Mouse (Mus musculus): ENCODE measurements around the gene Cdc20b. TPM values are rescaled to one million over a fixed set of nuclear protein-coding genes. Genes with fewer than 3 reads are reported as not detected.
A peak's percentile ranks its signal among the peaks of the same experiment; 100 is the strongest.
"Not testable (repeated sequence)": the region's sequence is repeated elsewhere in the genome, so short reads cannot be mapped to it uniquely, and the experiment has no call there.

The Cdc20b gene
- polyA plus RNA-seq, 1 experiment from 2014 or later = 0.51 TPM

DNA sequence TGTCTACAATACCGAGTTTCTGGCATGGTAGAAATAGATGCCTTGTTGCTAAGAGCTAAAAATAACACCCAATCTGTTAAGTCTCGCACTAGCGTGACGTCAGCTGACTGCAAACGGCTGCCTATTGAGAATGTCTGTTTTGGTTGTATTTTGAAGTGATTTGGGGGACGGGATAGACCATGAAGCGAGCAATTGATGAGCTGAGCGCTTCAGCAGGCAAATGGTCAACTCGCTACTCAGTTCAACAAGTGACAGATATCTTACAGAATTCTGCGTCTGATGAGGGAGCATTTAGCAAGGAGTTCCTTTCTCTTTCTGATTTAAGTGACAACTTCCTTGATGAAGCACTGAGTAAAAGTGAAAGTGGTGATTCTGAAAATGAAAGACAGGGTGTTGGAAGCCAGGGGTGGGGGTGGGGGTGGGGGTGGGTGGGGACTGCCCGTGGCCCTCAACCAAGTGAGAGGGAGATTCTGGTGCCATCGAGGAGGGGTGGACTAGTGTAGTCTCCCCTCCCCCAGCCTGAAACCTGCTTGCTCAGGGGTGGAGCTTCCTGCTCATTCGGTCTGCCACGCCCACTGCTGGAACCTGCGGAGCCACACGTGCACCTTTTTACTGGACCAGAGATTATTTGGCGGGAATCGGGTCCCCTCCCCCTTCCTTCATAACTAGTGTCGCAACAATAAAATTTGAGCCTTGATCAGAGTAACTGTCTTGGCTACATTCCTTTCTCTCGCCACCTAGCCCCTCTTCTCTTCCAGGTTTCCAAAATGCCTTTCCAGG lies 21.5 kb upstream of the Cdc20b start:
- not testable (repeated sequence) for H3K9me3 ChIP-seq (replicated peaks; ENCODE audit: control insufficient read depth, low read length, poor library complexity, severe bottlenecking); H3K36me3 ChIP-seq (ENCODE audit: control insufficient read depth, insufficient read depth, low read length); H3K9ac ChIP-seq (ENCODE audit: low read depth, low read length); H3K4me2 ChIP-seq (ENCODE audit: low read length); H3K4me1 ChIP-seq (ENCODE audit: control insufficient read depth, insufficient read depth, low read length); H3K27me3 ChIP-seq (ENCODE audit: control insufficient read depth, insufficient read depth, low read depth, low read length); ATAC-seq; H3K27ac ChIP-seq (ENCODE audit: low read length); H3K4me3 ChIP-seq (ENCODE audit: low read depth, low read length)
- WGBS = 57% methylated on average over 18 of the region's 20 CpGs

GRCm38 (mm10) chr13:113021521-113021920 lies 13.4 kb upstream of the Cdc20b start:
- H3K9me3 ChIP-seq (replicated peaks; ENCODE audit: control insufficient read depth, low read length, poor library complexity, severe bottlenecking) = no peaks in the 10 kb centered on the region
- H3K4me1 ChIP-seq (ENCODE audit: control insufficient read depth, insufficient read depth, low read length) = no peaks in the 10 kb centered on the region
- H3K27ac ChIP-seq (ENCODE audit: low read length) = no peak overlapping the region
- H3K36me3 ChIP-seq (ENCODE audit: control insufficient read depth, insufficient read depth, low read length) = no peaks in the 10 kb centered on the region
- no peak overlapping the region for H3K4me2 ChIP-seq (ENCODE audit: low read length)
- H3K4me3 ChIP-seq (ENCODE audit: low read depth, low read length) = no peak overlapping the region
- no peak overlapping the region for H3K9ac ChIP-seq (ENCODE audit: low read depth, low read length)
- no peaks in the 10 kb centered on the region for H3K27me3 ChIP-seq (ENCODE audit: control insufficient read depth, insufficient read depth, low read depth, low read length)
- 88% methylated on average over 2 of the region's 2 CpGs for WGBS
- ATAC-seq = no peak

- Histone ChIP-seq H3K36me3 (ENCODE audit: control insufficient read depth, insufficient read depth, low read length) (no peaks in the 10 kb centered on the region), H3K4me1 (ENCODE audit: control insufficient read depth, insufficient read depth, low read length) (no peaks in the 10 kb centered on the region), H3K27me3 (ENCODE audit: control insufficient read depth, insufficient read depth, low read depth, low read length) (no peaks in the 10 kb centered on the region), H3K9me3 (replicated peaks; ENCODE audit: control insufficient read depth, low read length, poor library complexity, severe bottlenecking) (no peaks in the 10 kb centered on the region), H3K4me2 (ENCODE audit: low read length) (no peak overlapping the region), H3K9ac (ENCODE audit: low read depth, low read length) (no peak overlapping the region), H3K27ac (ENCODE audit: low read length) (no peak overlapping the region), H3K4me3 (ENCODE audit: low read depth, low read length) (no peak overlapping the region)
- no peak for ATAC-seq
- 69% methylated on average over 8 of the region's 8 CpGs for WGBS
Observed at GRCm38 (mm10) chr13:113022467-113022866, 12.4 kb upstream of the Cdc20b start.

DNA sequence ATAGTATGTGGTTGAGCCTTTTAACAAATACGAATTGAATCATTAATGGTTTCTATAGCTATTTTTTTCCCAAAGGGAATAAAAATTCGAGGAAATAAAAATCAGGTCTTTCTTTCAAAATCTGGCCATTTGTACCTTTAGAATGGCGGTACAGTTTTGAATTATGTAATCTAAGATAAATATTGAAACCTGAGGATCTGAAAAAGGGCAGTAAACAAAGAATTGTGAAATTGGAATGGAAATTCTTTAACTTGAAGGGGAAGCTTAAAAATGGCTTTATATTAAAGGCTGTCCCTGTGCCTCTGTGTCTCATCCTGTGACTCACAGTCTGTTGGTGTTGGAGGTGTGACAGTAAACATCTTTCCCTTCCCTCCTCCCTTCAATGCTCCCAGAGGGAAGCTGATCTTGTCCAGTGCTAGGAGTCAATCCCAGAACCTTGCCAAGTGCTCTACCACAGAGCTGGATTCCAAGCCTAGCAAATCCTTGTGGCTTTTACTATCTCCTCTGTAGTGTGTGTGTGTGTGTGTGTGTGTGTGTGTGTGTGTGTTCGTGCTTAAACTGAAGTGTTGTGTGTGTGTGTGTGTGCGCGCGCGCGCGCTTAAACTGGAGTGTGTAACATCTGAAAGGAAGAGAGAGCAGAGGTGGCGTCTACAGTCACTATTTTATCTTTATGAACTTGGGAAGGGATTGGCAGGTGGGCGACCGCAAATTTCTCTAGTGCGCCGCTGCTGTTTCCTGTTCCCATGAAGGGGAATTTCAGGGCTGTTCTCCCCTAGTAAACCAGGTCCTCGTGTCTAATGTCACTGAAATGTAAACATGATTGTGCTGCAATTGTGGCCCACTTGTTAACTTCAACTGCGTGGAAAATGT lies 11.4 kb upstream of the Cdc20b start:
- Histone ChIP-seq H3K4me3 (ENCODE audit: low read depth, low read length) (no peak overlapping the region), H3K36me3 (ENCODE audit: control insufficient read depth, insufficient read depth, low read length) (no peaks in the 10 kb centered on the region), H3K27me3 (ENCODE audit: control insufficient read depth, insufficient read depth, low read depth, low read length) (no peaks in the 10 kb centered on the region), H3K4me2 (ENCODE audit: low read length) (no peak overlapping the region), H3K27ac (ENCODE audit: low read length) (no peak overlapping the region), H3K9me3 (replicated peaks; ENCODE audit: control insufficient read depth, low read length, poor library complexity, severe bottlenecking) (no peaks in the 10 kb centered on the region), H3K9ac (ENCODE audit: low read depth, low read length) (no peak overlapping the region), H3K4me1 (ENCODE audit: control insufficient read depth, insufficient read depth, low read length) (no peaks in the 10 kb centered on the region)
- WGBS = 86% methylated on average over 17 of the region's 17 CpGs
- no peak for ATAC-seq

- under 1% methylated on average over 7 of the region's 7 CpGs for WGBS
- peaks cover 17% of the 10 kb centered on the region for H3K4me1 ChIP-seq (ENCODE audit: control insufficient read depth, insufficient read depth, low read length)
- H3K27ac ChIP-seq (ENCODE audit: low read length) = no peak overlapping the region; the same call in 1 of the 2 replicates
- H3K9me3 ChIP-seq (replicated peaks; ENCODE audit: control insufficient read depth, low read length, poor library complexity, severe bottlenecking) = no peaks in the 10 kb centered on the region
- H3K9ac ChIP-seq (ENCODE audit: low read depth, low read length) = peak overlapping the region; percentile 81
- ATAC-seq = peak; percentile 30
- peak overlapping the region; percentile 93 for H3K4me2 ChIP-seq (ENCODE audit: low read length)
- H3K36me3 ChIP-seq (ENCODE audit: control insufficient read depth, insufficient read depth, low read length) = no peaks in the 10 kb centered on the region
- H3K27me3 ChIP-seq (ENCODE audit: control insufficient read depth, insufficient read depth, low read depth, low read length) = peaks cover 21% of the 10 kb centered on the region
- H3K4me3 ChIP-seq (ENCODE audit: low read depth, low read length) = peak overlapping the region; percentile 73
Observed at GRCm38 (mm10) chr13:113031351-113031750, 3.6 kb upstream of the Cdc20b start.

- peak overlapping the region; percentile 93 for H3K4me2 ChIP-seq (ENCODE audit: low read length)
- peaks cover 17% of the 10 kb centered on the region for H3K4me1 ChIP-seq (ENCODE audit: control insufficient read depth, insufficient read depth, low read length)
- H3K36me3 ChIP-seq (ENCODE audit: control insufficient read depth, insufficient read depth, low read length) = no peaks in the 10 kb centered on the region
- peak; percentile 80 for ATAC-seq
- H3K9me3 ChIP-seq (replicated peaks; ENCODE audit: control insufficient read depth, low read length, poor library complexity, severe bottlenecking) = no peaks in the 10 kb centered on the region
- WGBS = under 1% methylated on average over 40 of the region's 40 CpGs
- peak overlapping the region; percentile 81 for H3K9ac ChIP-seq (ENCODE audit: low read depth, low read length)
- H3K4me3 ChIP-seq (ENCODE audit: low read depth, low read length) = peak overlapping the region; percentile 73
- peak overlapping the region; percentile 91 for H3K27ac ChIP-seq (ENCODE audit: low read length)
- peaks cover 21% of the 10 kb centered on the region for H3K27me3 ChIP-seq (ENCODE audit: control insufficient read depth, insufficient read depth, low read depth, low read length)
Observed at GRCm38 (mm10) chr13:113031792-113032571, 2.9 kb upstream of the Cdc20b start.

DNA sequence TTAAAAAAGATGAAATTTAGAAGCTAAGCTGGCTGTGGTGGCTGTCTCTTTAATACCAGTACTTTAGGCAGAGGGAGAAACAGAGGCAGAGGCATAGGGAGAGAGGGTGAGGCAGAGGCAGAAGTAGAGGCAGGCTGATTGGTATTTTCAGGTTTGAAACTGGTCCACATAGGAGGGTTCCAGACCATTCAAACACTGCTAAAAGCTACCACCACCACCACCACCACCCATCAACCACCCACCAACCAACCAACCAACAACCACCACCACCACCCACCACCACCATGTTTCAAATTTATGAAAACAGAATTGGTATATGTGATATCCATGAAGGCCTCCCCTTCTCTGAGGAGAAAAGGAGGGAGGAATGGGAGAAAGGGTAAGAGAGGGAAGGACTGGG lies 2.1 kb upstream of the Cdc20b start:
- Histone ChIP-seq H3K36me3 (ENCODE audit: control insufficient read depth, insufficient read depth, low read length) (no peaks in the 10 kb centered on the region), H3K27me3 (ENCODE audit: control insufficient read depth, insufficient read depth, low read depth, low read length) (peaks cover 21% of the 10 kb centered on the region), H3K9me3 (replicated peaks; ENCODE audit: control insufficient read depth, low read length, poor library complexity, severe bottlenecking) (no peaks in the 10 kb centered on the region), H3K4me1 (ENCODE audit: control insufficient read depth, insufficient read depth, low read length) (peaks cover 17% of the 10 kb centered on the region), H3K4me3 (ENCODE audit: low read depth, low read length) (no peak overlapping the region), H3K27ac (ENCODE audit: low read length) (no peak overlapping the region), H3K9ac (ENCODE audit: low read depth, low read length) (no peak overlapping the region), H3K4me2 (ENCODE audit: low read length) (no peak overlapping the region)
- ATAC-seq = no peak

- H3K4me3 ChIP-seq (ENCODE audit: low read depth, low read length) = peak overlapping the region; percentile 54
- H3K27me3 ChIP-seq (ENCODE audit: control insufficient read depth, insufficient read depth, low read depth, low read length) = peaks cover 21% of the 10 kb centered on the region
- 3% methylated on average over 11 of the region's 11 CpGs for WGBS
- no peaks in the 10 kb centered on the region for H3K9me3 ChIP-seq (replicated peaks; ENCODE audit: control insufficient read depth, low read length, poor library complexity, severe bottlenecking)
- no peak for ATAC-seq
- H3K4me2 ChIP-seq (ENCODE audit: low read length) = peak overlapping the region; percentile 99
- H3K27ac ChIP-seq (ENCODE audit: low read length) = no peak overlapping the region
- peak overlapping the region; percentile 59 for H3K9ac ChIP-seq (ENCODE audit: low read depth, low read length)
- peaks cover 17% of the 10 kb centered on the region for H3K4me1 ChIP-seq (ENCODE audit: control insufficient read depth, insufficient read depth, low read length)
- H3K36me3 ChIP-seq (ENCODE audit: control insufficient read depth, insufficient read depth, low read length) = no peaks in the 10 kb centered on the region
Observed at GRCm38 (mm10) chr13:113034271-113034886, 532 bp upstream of the Cdc20b start.

All from midbrain, embryonic 16.5 days (tissue).